Comparison of ENCODE assay signal across 8 mouse cellular contexts in the genomic region with DNA sequence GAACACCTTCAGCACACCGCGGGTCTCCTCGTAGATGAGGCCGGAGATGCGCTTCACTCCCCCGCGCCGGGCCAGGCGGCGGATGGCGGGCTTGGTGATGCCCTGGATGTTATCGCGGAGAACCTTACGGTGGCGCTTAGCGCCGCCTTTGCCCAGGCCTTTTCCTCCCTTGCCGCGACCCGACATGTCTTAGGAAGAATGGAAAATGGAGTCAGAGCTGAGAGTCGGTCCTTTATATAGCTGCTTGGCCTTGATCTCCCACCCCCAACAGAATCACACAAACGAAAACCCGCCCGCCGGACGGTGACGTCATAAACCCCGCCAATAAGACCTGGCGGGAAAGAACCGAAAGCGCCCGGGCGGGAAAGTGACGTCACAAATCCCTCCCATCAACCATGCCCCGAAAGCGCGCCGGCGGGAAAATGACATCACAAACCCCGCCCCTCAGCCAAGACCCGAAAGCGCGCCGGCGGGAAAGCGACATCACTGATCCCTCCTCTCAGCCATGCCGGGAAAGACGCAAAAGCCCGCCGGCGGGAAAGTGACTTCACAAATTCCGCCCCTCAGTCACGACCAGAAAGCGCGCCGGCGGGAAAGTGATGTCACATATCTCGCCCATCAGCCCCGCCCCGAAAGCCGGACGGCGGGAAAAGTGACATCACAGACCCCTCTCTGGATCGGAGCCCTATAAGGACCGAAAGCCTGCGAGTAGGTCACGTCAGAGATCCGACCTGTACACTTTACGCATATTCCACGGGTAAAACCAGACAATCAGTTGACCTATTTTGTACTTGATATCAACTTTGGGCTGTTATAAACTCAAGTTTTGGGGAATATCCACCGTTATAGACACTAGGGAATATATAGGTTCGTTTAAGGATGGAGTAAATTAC. TPM values are rescaled to one million over a fixed set of nuclear protein-coding genes. Genes with fewer than 3 reads are reported as not detected.
DNase-seq lines count a peak whose midpoint lies in the region; ATAC-seq and TF ChIP-seq lines count a peak whose summit lies in the region.

A gene (minus strand): TSS at position 259 of the 893 bp plus-strand sequence.

- peak within 1 kb of the TSS; percentile 99 for H3K27ac ChIP-seq in ES-E14 (ENCODE audit: insufficient read depth, low read depth, low read length, poor library complexity, severe bottlenecking)
- H3K27ac ChIP-seq in forebrain, embryonic 15.5 days (replicated peaks) = peak within 1 kb of the TSS; percentile 92
- H3K27ac ChIP-seq in liver, postnatal 0 days (ENCODE audit: low read depth) = peak within 1 kb of the TSS; percentile 97
- H3K27ac ChIP-seq in neural tube, embryonic 13.5 days (replicated peaks) = peak within 1 kb of the TSS; percentile 90

- in situ Hi-C loops in ES-E14 (cut with MboI; ENCODE audit: low sequenced_read_pairs in 2 of 2, unreplicated experiment in 2 of 2) = loop anchor here in 1 of 2 experiments (25.0 kb wide), 1 partner anchor 1724 kb away; a partner anchor contains a TSS

- peak within 1 kb of the TSS; percentile 81 for H3K4me2 ChIP-seq in forebrain, embryonic 15.5 days (replicated peaks)
- peak within 1 kb of the TSS; percentile 84 for H3K4me2 ChIP-seq in liver, postnatal 0 days (ENCODE audit: low read depth, low read length)
- H3K4me2 ChIP-seq in neural tube, embryonic 13.5 days = peak within 1 kb of the TSS; percentile 79

- TF ChIP-seq CTCF in liver, postnatal 0 days (IDR thresholded peaks at IDR 0.05; ENCODE audit: low read depth) = no peak

- DNase-seq in ES-E14 (ENCODE audit: low read depth, low spot score) = peak; percentile 98
- DNase-seq in cerebellum, adult 11-12 months = peak; percentile 99
- peak; percentile 95 for DNase-seq in heart, postnatal 25 days (ENCODE audit: low spot score)
- DNase-seq in layer of hippocampus, adult 11-12 months (ENCODE audit: low spot score) = peak; percentile 99
- peak; percentile 99 for DNase-seq in liver, postnatal 0 days
- peak; percentile 98 for DNase-seq in telencephalon, adult 2 months (ENCODE audit: low read depth, low spot score)

- under 1% methylated on average over 70 of the region's 72 CpGs for whole genome bisulfite sequencing in forebrain, embryonic 15.5 days
- under 1% methylated on average over 62 of the region's 72 CpGs for WGBS in liver, postnatal 0 days (ENCODE audit: insufficient replicate concordance)
- WGBS in neural tube, embryonic 13.5 days = under 1% methylated on average over 62 of the region's 72 CpGs

- peak within 1 kb of the TSS; percentile 55 to 72 for H3K4me3 ChIP-seq in ES-E14 (ENCODE audit: insufficient read depth in 1 of 2, low read depth in 1 of 2, low read length in 2 of 2, poor library complexity in 1 of 2, severe bottlenecking in 1 of 2)
- peak within 1 kb of the TSS; percentile 58 for H3K4me3 ChIP-seq in forebrain, embryonic 15.5 days
- peak within 1 kb of the TSS; percentile 59 for H3K4me3 ChIP-seq in liver, postnatal 0 days (ENCODE audit: low read depth, low read length)
- H3K4me3 ChIP-seq in neural tube, embryonic 13.5 days = peak within 1 kb of the TSS; percentile 59

- H3K27me3 ChIP-seq in forebrain, embryonic 15.5 days = no peaks in the 10 kb centered on the region
- no peaks in the 10 kb centered on the region for H3K27me3 ChIP-seq in liver, postnatal 0 days (ENCODE audit: insufficient read depth, low read length)
- H3K27me3 ChIP-seq in neural tube, embryonic 13.5 days = no peaks in the 10 kb centered on the region

- no peaks in the 10 kb centered on the region for H3K9me3 ChIP-seq in ES-E14 (ENCODE audit: control insufficient read depth, insufficient read depth, low read depth, low read length)
- no peaks in the 10 kb centered on the region for H3K9me3 ChIP-seq in forebrain, embryonic 15.5 days
- H3K9me3 ChIP-seq in liver, postnatal 0 days (ENCODE audit: low read length) = no peaks in the 10 kb centered on the region
- H3K9me3 ChIP-seq in neural tube, embryonic 13.5 days = no peaks in the 10 kb centered on the region

- intact Hi-C loops in heart, postnatal 25 days (cut with DNase I) = loop anchor here (5.0 kb wide), 1 partner anchor 329 kb away; no protein-coding TSS in a partner anchor

- no peaks in the 10 kb centered on the region for H3K36me3 ChIP-seq in ES-E14 (ENCODE audit: control insufficient read depth, insufficient read depth, low read length, poor library complexity, severe bottlenecking)
- no peaks in the 10 kb centered on the region for H3K36me3 ChIP-seq in forebrain, embryonic 15.5 days
- H3K36me3 ChIP-seq in liver, postnatal 0 days (replicated peaks; ENCODE audit: insufficient read depth, low read length) = no peaks in the 10 kb centered on the region
- no peaks in the 10 kb centered on the region for H3K36me3 ChIP-seq in neural tube, embryonic 13.5 days

- ATAC-seq in forebrain, embryonic 15.5 days (replicated peaks) = peak; percentile 71
- ATAC-seq in liver, postnatal 0 days = peak; percentile 69
- peak; percentile 75 for ATAC-seq in neural tube, embryonic 13.5 days (ENCODE audit: low read depth)

- peak; percentile 93 for TF ChIP-seq EP300 in liver, postnatal 0 days (IDR thresholded peaks at IDR 0.05; ENCODE audit: low read depth)

- H3K4me1 ChIP-seq in ES-E14 (ENCODE audit: control insufficient read depth in 2 of 2, insufficient read depth in 2 of 2, low read length in 2 of 2, poor library complexity in 1 of 2) = peaks cover 0 to 2% of the 10 kb centered on the region in 2 experiments; a peak in 2 of 4 replicates
- peaks cover 45% of the 10 kb centered on the region for H3K4me1 ChIP-seq in forebrain, embryonic 15.5 days
- H3K4me1 ChIP-seq in liver, postnatal 0 days (ENCODE audit: insufficient read depth) = peaks cover 24% of the 10 kb centered on the region
- peaks cover 34% of the 10 kb centered on the region for H3K4me1 ChIP-seq in neural tube, embryonic 13.5 days (replicated peaks)

- H3K9ac ChIP-seq in ES-E14 (ENCODE audit: insufficient read depth, low read depth, low read length, poor library complexity, severe bottlenecking) = peak within 1 kb of the TSS; percentile 98
- peak within 1 kb of the TSS; percentile 53 for H3K9ac ChIP-seq in forebrain, embryonic 15.5 days (replicated peaks)
- H3K9ac ChIP-seq in liver, postnatal 0 days (replicated peaks) = peak within 1 kb of the TSS; percentile 75
- peak within 1 kb of the TSS; percentile 62 for H3K9ac ChIP-seq in neural tube, embryonic 13.5 days

TF ChIP-seq in ES-E14, 5 proteins besides CTCF, POLR2A, EP300 and RAD21:
- TF ChIP-seq CHD2 (IDR thresholded peaks at IDR 0.05; ENCODE audit: low read depth, low read length) = peak; percentile 59; the same call in 1 of the 2 replicates
- no peak for TF ChIP-seq HCFC1 (IDR thresholded peaks at IDR 0.05; ENCODE audit: borderline replicate concordance, insufficient read depth, low read length)

RNA-seq across cellular contexts. Expression of the gene that starts here (rescaled TPM):
- total RNA-seq in ES-E14 (2012; rRNA removed) = 1,331 and 1,744 TPM in 2 replicates
- polyA plus RNA-seq in forebrain, embryonic 15.5 days (2015; fragmentation: Nextera tagmentation; extraction: Ambion mirVana) = 0.38 TPM in 1 of 2 replicates, not detected in the other
- total RNA-seq in heart, postnatal 25 days (2021) = 10 to 100 TPM; 12.6 to 15.8 TPM
- polyA plus RNA-seq in liver, postnatal 0 days (2015; fragmentation: Nextera tagmentation; extraction: Ambion mirVana) = 0.40 and 0.49 TPM in 2 replicates
- 1.1 TPM in 1 of 2 replicates, not detected in the other for polyA plus RNA-seq in neural tube, embryonic 13.5 days (2015; fragmentation: Nextera tagmentation; extraction: Ambion mirVana)

Comparison
In these comparisons a context has a peak if more than half of its experiments do, and no peak if none do; other contexts are left out.
1. Peak in every context shown above with its lines: DNase-seq, ATAC-seq, H3K4me3 ChIP-seq and H3K27ac ChIP-seq.
2. RNA of the gene that starts here (total RNA-seq): 1,331 to 1,744 TPM in ES-E14; 12.6 to 15.8 TPM in heart, postnatal 25 days; every median in the first group is over 10 times any median in the second.
3. Peak in ATAC-seq, H3K4me3 ChIP-seq, H3K27ac ChIP-seq, H3K9ac ChIP-seq and H3K4me2 ChIP-seq in forebrain, embryonic 15.5 days; RNA of the gene not detected or under 1 TPM.
4. Peak in DNase-seq, ATAC-seq, H3K4me3 ChIP-seq, H3K27ac ChIP-seq, H3K9ac ChIP-seq and H3K4me2 ChIP-seq in liver, postnatal 0 days; RNA of the gene not detected or under 1 TPM.